Comparison of ENCODE assay signal across 8 mouse cellular contexts in the genomic region with DNA sequence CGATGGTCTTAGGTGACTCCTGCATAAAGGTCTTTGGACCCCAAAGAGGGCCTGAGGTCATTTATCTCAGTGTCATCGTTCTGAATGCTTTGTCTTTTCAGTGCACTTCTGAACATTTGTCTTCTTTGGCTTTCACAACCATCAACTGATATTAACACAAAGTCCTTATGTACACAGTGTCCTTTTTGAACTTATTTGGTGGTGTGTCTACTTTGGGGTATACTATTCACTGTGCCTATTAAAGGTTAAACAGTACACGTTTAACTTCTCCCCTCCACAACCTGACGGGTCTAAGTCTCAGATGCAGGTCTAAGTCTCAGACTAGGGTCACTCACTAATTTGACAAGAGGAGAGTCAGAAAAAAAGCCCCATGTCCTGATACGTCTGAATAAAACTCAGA. TPM values are rescaled to one million over a fixed set of nuclear protein-coding genes. Genes with fewer than 3 reads are reported as not detected.
DNase-seq lines count a peak whose midpoint lies in the region; ATAC-seq lines count a peak whose summit lies in the region.
"Had no signal": no experiment of that assay in that cellular context is flagged by ENCODE, and none has a peak within 500 bp of the region (broad histone marks: within the 10 kb centered on the region; RNA-seq: fewer than 3 reads in every experiment).

No protein-coding gene starts in this region.

- no peaks in the 10 kb centered on the region for H3K9me3 ChIP-seq in megakaryocyte, embryonic 14.5 days
- no peaks in the 10 kb centered on the region for H3K9me3 ChIP-seq in forebrain, embryonic 13.5 days (replicated peaks)
- no peaks in the 10 kb centered on the region for H3K9me3 ChIP-seq in limb, embryonic 15.5 days
- H3K9me3 ChIP-seq in stomach, embryonic 16.5 days (replicated peaks; ENCODE audit: control insufficient read depth, low read length) = no peaks in the 10 kb centered on the region

- peak overlapping the region; percentile 76 for H3K9ac ChIP-seq in forebrain, embryonic 13.5 days
- peak overlapping the region; percentile 74 for H3K9ac ChIP-seq in limb, embryonic 15.5 days
- H3K9ac ChIP-seq in stomach, embryonic 16.5 days (ENCODE audit: low read length) = peak overlapping the region; percentile 88

- H3K4me1 ChIP-seq in megakaryocyte, embryonic 14.5 days = peaks cover 57% of the 10 kb centered on the region
- H3K4me1 ChIP-seq in forebrain, embryonic 13.5 days = peaks cover 43% of the 10 kb centered on the region
- H3K4me1 ChIP-seq in limb, embryonic 15.5 days = peaks cover 28% of the 10 kb centered on the region
- H3K4me1 ChIP-seq in stomach, embryonic 16.5 days (ENCODE audit: control insufficient read depth, insufficient read depth, low read length) = peaks cover 22% of the 10 kb centered on the region

- DNase-seq in spleen, adult 18-20 months = no peak
- no peak for DNase-seq in gastrocnemius, postnatal 10 days
- DNase-seq: kidney, postnatal 36 days had no signal

- peak overlapping the region; percentile 70 for H3K4me2 ChIP-seq in forebrain, embryonic 13.5 days
- H3K4me2 ChIP-seq in limb, embryonic 15.5 days = peak overlapping the region; percentile 56
- peak overlapping the region; percentile 57 for H3K4me2 ChIP-seq in stomach, embryonic 16.5 days (ENCODE audit: low read depth, low read length)

- H3K27me3 ChIP-seq in megakaryocyte, embryonic 14.5 days (replicated peaks) = no peaks in the 10 kb centered on the region
- H3K27me3 ChIP-seq in forebrain, embryonic 13.5 days = no peaks in the 10 kb centered on the region
- H3K27me3 ChIP-seq in limb, embryonic 15.5 days = no peaks in the 10 kb centered on the region
- H3K27me3 ChIP-seq in stomach, embryonic 16.5 days (ENCODE audit: control insufficient read depth, insufficient read depth, low read length) = no peaks in the 10 kb centered on the region

- ATAC-seq in megakaryocyte, adult 5-6 weeks (ENCODE audit: poor library complexity, severe bottlenecking) = no peak
- no peak for ATAC-seq in forebrain, embryonic 13.5 days
- no peak for ATAC-seq in limb, embryonic 15.5 days (ENCODE audit: insufficient number of reproducible peaks, low FRiP score, low TSS enrichment, low read depth)
- no peak for ATAC-seq in stomach, embryonic 16.5 days (ENCODE audit: insufficient read depth, low FRiP score)

- peak overlapping the region; percentile 88 for H3K27ac ChIP-seq in forebrain, embryonic 13.5 days
- H3K27ac ChIP-seq in limb, embryonic 15.5 days = peak overlapping the region; percentile 95
- peak overlapping the region; percentile 96; the same call in 1 of the 2 replicates for H3K27ac ChIP-seq in stomach, embryonic 16.5 days (ENCODE audit: low read length)

- H3K36me3 ChIP-seq in megakaryocyte, embryonic 14.5 days (replicated peaks; ENCODE audit: low read length) = peaks cover 50% of the 10 kb centered on the region
- peaks cover 28% of the 10 kb centered on the region for H3K36me3 ChIP-seq in forebrain, embryonic 13.5 days (ENCODE audit: poor library complexity, severe bottlenecking)
- H3K36me3 ChIP-seq in limb, embryonic 15.5 days = peaks cover 20% of the 10 kb centered on the region
- H3K36me3 ChIP-seq in stomach, embryonic 16.5 days (ENCODE audit: control insufficient read depth, insufficient read depth, low read length) = no peaks in the 10 kb centered on the region; the same call in 1 of the 2 replicates

- WGBS in forebrain, embryonic 13.5 days = 14% methylated on average over 5 of the region's 5 CpGs
- 16% methylated on average over 5 of the region's 5 CpGs for WGBS in limb, embryonic 15.5 days
- WGBS in stomach, embryonic 16.5 days = 7% methylated on average over 5 of the region's 5 CpGs

- H3K4me3 ChIP-seq in megakaryocyte, embryonic 14.5 days (replicated peaks) = peak overlapping the region; percentile 100
- H3K4me3 ChIP-seq in forebrain, embryonic 13.5 days = peak overlapping the region; percentile 93
- H3K4me3 ChIP-seq in limb, embryonic 15.5 days = peak overlapping the region; percentile 83
- H3K4me3 ChIP-seq in stomach, embryonic 16.5 days (replicated peaks; ENCODE audit: low read length) = peak overlapping the region; percentile 93

RNA-seq across cellular contexts. Expression of a gene that starts 1.0 kb away (rescaled TPM):
- polyA plus RNA-seq in megakaryocyte, embryonic 14.5 days (2012; ENCODE audit: insufficient read depth, low replicate concordance) = 5.7 and 10.8 TPM in 2 replicates
- 22.4 and 30.9 TPM in 2 replicates for total RNA-seq in megakaryocyte, adult 5-6 weeks (2015)
- 27.3 and 38.4 TPM in 2 replicates for total RNA-seq in megakaryocyte, adult 5-6 weeks (2017)
- 35.1 and 41.0 TPM in 2 replicates for polyA plus RNA-seq in forebrain, embryonic 13.5 days (2015; fragmentation: Nextera tagmentation; extraction: Ambion mirVana)
- 32.2 and 35.7 TPM in 2 replicates for polyA plus RNA-seq in limb, embryonic 15.5 days (2015; fragmentation: Nextera tagmentation; extraction: Ambion mirVana)
- polyA plus RNA-seq in stomach, embryonic 16.5 days (2015; fragmentation: Nextera tagmentation; extraction: Ambion mirVana) = 34.6 and 35.5 TPM in 2 replicates
- 10 to 100 TPM; 11.1 to 17.8 TPM for total RNA-seq in gastrocnemius, postnatal 10 days (2021)

RNA-seq across cellular contexts. Expression of a gene that starts 1.1 kb away (rescaled TPM):
- polyA plus RNA-seq in megakaryocyte, embryonic 14.5 days (2012; ENCODE audit: insufficient read depth, low replicate concordance) = 0.41 TPM in 1 of 2 replicates, not detected in the other
- total RNA-seq in megakaryocyte, adult 5-6 weeks (2015) = 13.7 and 15.3 TPM in 2 replicates
- total RNA-seq in megakaryocyte, adult 5-6 weeks (2017) = 12.2 and 16.1 TPM in 2 replicates
- 34.0 and 40.4 TPM in 2 replicates for polyA plus RNA-seq in forebrain, embryonic 13.5 days (2015; fragmentation: Nextera tagmentation; extraction: Ambion mirVana)
- polyA plus RNA-seq in limb, embryonic 15.5 days (2015; fragmentation: Nextera tagmentation; extraction: Ambion mirVana) = 27.9 and 30.0 TPM in 2 replicates
- 29.1 and 29.2 TPM in 2 replicates for polyA plus RNA-seq in stomach, embryonic 16.5 days (2015; fragmentation: Nextera tagmentation; extraction: Ambion mirVana)
- 10 to 100 TPM; 26.8 to 29.9 TPM for total RNA-seq in gastrocnemius, postnatal 10 days (2021)

RNA-seq across cellular contexts. Expression of a gene that starts 40.9 kb away (rescaled TPM):
- polyA plus RNA-seq in megakaryocyte, embryonic 14.5 days (2012; ENCODE audit: insufficient read depth, low replicate concordance) = not detected in 2 replicates
- 0.07 TPM in 1 of 2 replicates, not detected in the other for total RNA-seq in megakaryocyte, adult 5-6 weeks (2015)
- total RNA-seq in megakaryocyte, adult 5-6 weeks (2017) = 0.15 TPM in 1 of 2 replicates, not detected in the other
- 3.4 and 5.4 TPM in 2 replicates for polyA plus RNA-seq in forebrain, embryonic 13.5 days (2015; fragmentation: Nextera tagmentation; extraction: Ambion mirVana)
- 0.57 and 0.76 TPM in 2 replicates for polyA plus RNA-seq in limb, embryonic 15.5 days (2015; fragmentation: Nextera tagmentation; extraction: Ambion mirVana)
- polyA plus RNA-seq in stomach, embryonic 16.5 days (2015; fragmentation: Nextera tagmentation; extraction: Ambion mirVana) = 0.08 and 0.21 TPM in 2 replicates
- total RNA-seq in gastrocnemius, postnatal 10 days (2021) = under 1 TPM; 0.49 to 0.52 TPM

Comparison
In these comparisons a context has a peak if more than half of its experiments do, and no peak if none do; other contexts are left out.
1. RNA of a gene that starts 1.1 kb away (polyA plus RNA-seq): 34.0 to 40.4 TPM in forebrain, embryonic 13.5 days, 27.9 to 30.0 TPM in limb, embryonic 15.5 days and 29.1 to 29.2 TPM in stomach, embryonic 16.5 days; 0.41 TPM in megakaryocyte, embryonic 14.5 days; every median in the first group is over 10 times any median in the second.
2. Peak in every context shown above with its lines, with median percentiles within 50 percentile points of each other: H3K4me3 ChIP-seq, H3K27ac ChIP-seq, H3K4me2 ChIP-seq and H3K9ac ChIP-seq.